Mouse (Mus musculus) liver, embryonic 16.5 days (tissue): ENCODE measurements around the gene Lrrc2. TPM values are rescaled to one million over a fixed set of nuclear protein-coding genes. Genes with fewer than 3 reads are reported as not detected.

Experiments
- ATAC-seq: fragments of 200-750 bp; cut with Nextera tagmentation; 2 replicates; pipeline ENCODE4 v1.8.0; 2017; ENCODE audit warnings: low read depth, mild to moderate bottlenecking, moderate number of reproducible peaks, moderate library complexity
- H3K27ac ChIP-seq: fragments of 300-500 bp; sonication (generic); 2 replicates; pipeline ENCODE4 v1.5.1; 2014; ENCODE audit warnings: mild to moderate bottlenecking, low read length
- H3K27me3 ChIP-seq: fragments of 300-500 bp; sonication (generic); 2 replicates; pipeline ENCODE4 v1.6.1; 2014; ENCODE audit warnings: low read depth, low read length, mixed read lengths; ENCODE audit not compliant: control insufficient read depth, insufficient read depth
- H3K36me3 ChIP-seq: fragments of 300-500 bp; sonication (generic); 2 replicates; pipeline ENCODE4 v1.6.1; 2014; ENCODE audit warnings: mild to moderate bottlenecking; ENCODE audit not compliant: control insufficient read depth, insufficient read depth
- H3K4me1 ChIP-seq: fragments of 300-500 bp; sonication (generic); 2 replicates; pipeline ENCODE4 v1.6.1; 2014; ENCODE audit warnings: low read depth, low read length, mixed read lengths; ENCODE audit not compliant: control insufficient read depth
- H3K4me2 ChIP-seq: fragments of 300-500 bp; sonication (generic); 2 replicates; pipeline ENCODE4 v1.6.1; 2014; ENCODE audit warnings: low read depth, low read length, mixed read lengths
- H3K4me3 ChIP-seq: fragments of 300-500 bp; sonication (generic); 2 replicates; pipeline ENCODE4 v1.5.1; 2014; ENCODE audit warnings: low read depth, mild to moderate bottlenecking, low read length
- H3K9ac ChIP-seq: fragments of 300-500 bp; sonication (generic); 2 replicates; pipeline ENCODE4 v1.6.1; 2014; ENCODE audit warnings: low read depth, low read length
- H3K9me3 ChIP-seq: fragments of 300-500 bp; sonication (generic); replicated peaks from 2 replicates; pipeline ENCODE4 v1.6.1; 2016; ENCODE audit warnings: low read length; ENCODE audit not compliant: control insufficient read depth
- WGBS: fragments of 180-500 bp; shearing (Covaris S2); extraction: QIAGEN DNeasy Blood & Tissue Kit; methylation state at CpG from one replicate; pipeline ENCODE4 v1.1.7; 2014; ENCODE audit not compliant: insufficient replicate concordance; 5-methylcytosine and 5-hydroxymethylcytosine counted together
- polyA plus RNA-seq: library from polyadenylated mRNA; unstranded; fragments of >200 nt; fragmentation: Nextera tagmentation; extraction: Ambion mirVana; gene quantifications from 2 replicates; pipeline ENCODE4 v1.2.1, GENCODE M21; 2015

The Lrrc2 gene
- 0.29 and 0.44 TPM in 2 replicates for polyA plus RNA-seq

DNA sequence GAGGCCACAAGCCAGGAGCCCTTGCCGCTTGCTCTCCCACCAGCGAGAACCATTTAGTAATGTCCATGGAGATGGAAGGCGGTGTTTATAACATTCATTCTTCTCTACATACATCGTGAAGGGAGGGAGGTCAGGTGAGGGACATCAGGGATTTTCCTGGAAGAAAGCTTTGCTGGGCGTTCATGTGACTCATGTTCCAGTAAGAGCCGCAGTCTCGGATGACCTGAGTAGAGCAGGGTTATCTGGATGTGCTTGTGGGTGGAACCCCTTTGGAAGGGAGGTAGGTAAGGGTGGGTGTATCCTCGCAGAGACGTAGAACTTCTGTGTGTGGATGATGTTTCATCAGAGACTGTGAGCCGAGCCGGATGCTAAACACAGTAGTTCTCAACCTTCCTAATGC is at the start of gene Lrrc2:
Gene Lrrc2 (plus strand): TSS at position 149 of the 400 bp plus-strand sequence.
- Histone ChIP-seq H3K4me1 (no peaks in the 10 kb centered on the region), H3K27me3 (peaks cover 11% of the 10 kb centered on the region), H3K9me3 (no peaks in the 10 kb centered on the region), H3K27ac (no peak within 1 kb of the TSS), H3K4me3 (no peak within 1 kb of the TSS), H3K4me2 (no peak within 1 kb of the TSS), H3K9ac (no peak within 1 kb of the TSS), H3K36me3 (no peaks in the 10 kb centered on the region)
- WGBS: 50% methylated on average over 11 of the region's 11 CpGs
- no peak for ATAC-seq

DNA sequence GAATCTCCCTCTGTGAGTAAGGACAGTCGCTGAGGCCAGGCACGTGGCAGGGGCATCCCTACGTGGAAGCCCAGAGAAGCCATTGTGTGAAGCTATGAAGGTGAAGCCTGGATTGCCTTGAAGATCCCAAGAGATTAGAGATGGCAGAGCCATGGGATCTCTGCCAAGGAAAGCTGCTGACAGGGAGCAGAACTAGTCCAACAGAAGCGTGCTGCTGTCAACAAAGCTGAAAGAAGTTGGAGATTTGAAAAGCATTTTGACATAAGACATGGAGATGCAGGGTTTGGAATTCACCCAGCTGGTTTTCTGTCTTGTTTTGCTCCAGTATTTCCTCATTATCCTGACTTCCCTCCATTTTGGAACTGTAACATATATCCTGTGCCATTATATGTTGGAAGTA is 49.1 kb upstream of the Lrrc2 start:
- Histone ChIP-seq H3K9me3 (no peaks in the 10 kb centered on the region), H3K27me3 (no peaks in the 10 kb centered on the region), H3K4me2 (no peak overlapping the region), H3K4me1 (no peaks in the 10 kb centered on the region), H3K9ac (no peak overlapping the region), H3K4me3 (no peak overlapping the region), H3K36me3 (no peaks in the 10 kb centered on the region), H3K27ac (no peak overlapping the region)
- ATAC-seq: no peak
- WGBS: 78% methylated on average over 4 of the region's 4 CpGs

DNA sequence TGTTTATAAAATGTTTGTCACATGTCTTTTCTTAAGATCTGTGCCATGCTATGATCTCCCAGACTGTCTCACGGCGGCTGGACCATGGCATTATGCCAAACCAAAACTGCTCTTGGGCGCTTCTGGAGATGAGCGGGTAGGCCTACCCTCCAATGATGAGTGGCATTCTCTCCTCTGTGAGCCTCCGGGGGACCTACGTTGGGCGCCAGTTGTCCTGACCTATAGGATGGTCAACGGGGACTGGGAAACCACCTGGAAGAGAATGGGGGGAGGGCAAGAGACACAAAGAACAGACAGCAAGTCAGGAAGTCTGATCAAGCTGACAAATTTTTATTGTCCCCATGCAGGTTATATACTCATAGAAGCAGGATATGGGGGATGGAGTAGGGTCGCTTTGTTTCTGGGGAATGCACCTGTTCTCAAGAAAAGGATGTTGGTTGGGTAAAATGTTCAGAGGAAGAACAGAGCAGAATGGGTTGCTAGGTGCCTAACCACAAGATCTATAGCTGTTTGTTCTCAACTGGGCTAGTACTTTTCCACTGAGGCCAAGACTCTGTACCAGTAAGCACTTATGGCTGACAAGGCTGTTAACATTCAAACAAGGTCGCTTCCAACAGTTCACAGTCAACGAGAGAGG is 44.0 kb upstream of the Lrrc2 start:
- Histone ChIP-seq H3K9ac (no peak overlapping the region), H3K36me3 (no peaks in the 10 kb centered on the region), H3K4me3 (no peak overlapping the region), H3K27ac (no peak overlapping the region), H3K27me3 (no peaks in the 10 kb centered on the region), H3K4me2 (no peak overlapping the region), H3K4me1 (no peaks in the 10 kb centered on the region), H3K9me3 (no peaks in the 10 kb centered on the region)
- 76% methylated on average over 11 of the region's 11 CpGs for WGBS
- ATAC-seq: no peak

DNA sequence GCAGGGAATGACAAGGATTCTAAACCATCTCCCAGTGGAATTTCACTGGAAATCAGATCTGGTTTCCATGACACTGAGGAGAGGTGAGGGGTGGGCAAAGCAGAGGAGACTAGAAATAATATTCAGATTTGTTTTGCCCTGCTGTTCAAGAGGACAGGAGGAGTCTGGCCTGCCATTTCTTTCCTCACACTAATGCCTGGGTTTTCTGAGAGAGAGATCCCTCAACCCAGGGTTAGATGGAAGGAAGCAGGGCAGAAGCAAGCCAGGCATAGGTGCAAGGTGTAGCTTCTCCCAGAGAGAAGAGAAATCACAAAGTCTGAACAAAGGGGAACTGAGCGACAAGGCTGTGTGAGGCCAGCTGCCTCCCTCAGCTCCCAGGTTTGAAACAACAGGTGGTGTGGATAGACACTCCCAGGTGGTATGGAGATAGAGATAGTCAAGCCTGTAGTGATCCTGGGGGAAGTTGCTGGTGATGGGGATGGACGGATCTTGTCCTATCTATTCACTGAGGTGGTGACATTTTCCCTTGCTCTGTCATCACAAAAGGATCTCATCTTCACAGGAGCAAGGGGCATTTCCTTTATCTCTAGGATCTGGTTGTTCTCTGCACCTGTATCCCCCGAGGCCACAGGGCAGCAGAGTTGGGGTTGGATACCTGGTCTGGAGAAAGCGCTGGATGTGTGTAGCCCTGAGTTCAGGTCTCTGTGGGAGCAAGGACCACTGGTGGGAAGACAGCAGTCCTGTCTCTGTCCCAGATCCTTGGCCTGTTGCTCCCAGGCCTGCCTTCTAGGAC is 43.3 kb upstream of the Lrrc2 start:
- WGBS: 58% methylated on average over 4 of the region's 4 CpGs
- no peaks in the 10 kb centered on the region for H3K36me3 ChIP-seq
- H3K4me2 ChIP-seq: no peak overlapping the region
- H3K4me1 ChIP-seq: no peaks in the 10 kb centered on the region
- no peak overlapping the region for H3K4me3 ChIP-seq
- no peak overlapping the region for H3K27ac ChIP-seq
- no peaks in the 10 kb centered on the region for H3K9me3 ChIP-seq
- H3K9ac ChIP-seq: no peak overlapping the region
- no peaks in the 10 kb centered on the region for H3K27me3 ChIP-seq
- no peak for ATAC-seq

DNA sequence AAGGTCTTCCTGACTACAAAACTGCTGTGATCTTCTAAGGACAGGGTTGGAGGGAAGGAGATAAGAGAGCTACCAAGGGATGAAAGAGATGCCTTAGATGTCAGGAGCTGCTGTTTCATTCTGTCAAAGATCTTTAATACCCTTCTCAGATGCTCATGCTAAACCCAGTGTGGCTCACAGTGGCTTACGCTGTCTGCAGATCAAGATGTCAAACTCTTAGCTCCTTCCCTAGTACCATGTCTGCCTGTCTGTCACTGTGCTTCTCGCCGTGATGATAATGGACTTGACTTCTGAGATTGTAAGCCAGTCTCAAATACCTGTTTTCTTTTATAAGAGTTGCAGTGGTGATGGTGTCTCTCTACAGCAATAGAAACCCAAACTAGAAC is 42.7 kb upstream of the Lrrc2 start:
- Histone ChIP-seq H3K9ac (no peak overlapping the region), H3K4me3 (no peak overlapping the region), H3K36me3 (no peaks in the 10 kb centered on the region), H3K27ac (no peak overlapping the region), H3K4me2 (no peak overlapping the region), H3K9me3 (no peaks in the 10 kb centered on the region), H3K4me1 (no peaks in the 10 kb centered on the region), H3K27me3 (no peaks in the 10 kb centered on the region)
- 68% methylated on average over 3 of the region's 3 CpGs for WGBS
- ATAC-seq: no peak

DNA sequence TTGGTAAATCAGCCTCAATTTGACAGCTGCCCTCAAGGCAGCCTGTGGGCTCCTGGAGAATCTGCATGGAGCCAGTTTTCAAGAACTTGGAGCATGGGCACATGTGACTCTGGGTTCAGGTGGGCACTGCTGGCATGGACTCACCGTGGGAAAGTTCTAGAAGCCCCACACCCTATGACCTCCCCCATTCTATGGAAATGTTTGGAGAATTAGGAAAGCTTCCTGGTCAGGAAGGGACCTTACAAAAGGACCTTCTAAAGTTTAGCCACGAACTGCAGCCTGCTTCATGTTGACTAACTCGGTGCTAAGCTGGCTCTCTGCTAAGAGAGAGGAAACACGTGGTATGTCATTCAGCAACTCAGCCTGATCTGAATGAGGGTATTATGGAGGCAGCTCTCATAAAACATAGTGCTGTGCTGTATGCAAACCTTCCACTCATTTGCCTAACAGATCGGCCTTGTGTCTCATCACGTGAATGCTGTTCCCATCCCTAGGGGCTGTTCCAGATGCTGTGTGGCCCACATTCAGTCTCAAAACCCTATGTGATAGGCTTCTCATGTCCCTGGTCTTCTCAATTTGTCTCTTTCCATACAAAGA is 41.9 kb upstream of the Lrrc2 start:
- no peaks in the 10 kb centered on the region for H3K9me3 ChIP-seq
- no peak overlapping the region for H3K9ac ChIP-seq
- H3K27ac ChIP-seq: no peak overlapping the region
- ATAC-seq: no peak
- H3K36me3 ChIP-seq: no peaks in the 10 kb centered on the region
- no peak overlapping the region for H3K4me3 ChIP-seq
- no peaks in the 10 kb centered on the region for H3K27me3 ChIP-seq
- H3K4me1 ChIP-seq: no peaks in the 10 kb centered on the region
- no peak overlapping the region for H3K4me2 ChIP-seq
- 45% methylated on average over 6 of the region's 6 CpGs for WGBS

DNA sequence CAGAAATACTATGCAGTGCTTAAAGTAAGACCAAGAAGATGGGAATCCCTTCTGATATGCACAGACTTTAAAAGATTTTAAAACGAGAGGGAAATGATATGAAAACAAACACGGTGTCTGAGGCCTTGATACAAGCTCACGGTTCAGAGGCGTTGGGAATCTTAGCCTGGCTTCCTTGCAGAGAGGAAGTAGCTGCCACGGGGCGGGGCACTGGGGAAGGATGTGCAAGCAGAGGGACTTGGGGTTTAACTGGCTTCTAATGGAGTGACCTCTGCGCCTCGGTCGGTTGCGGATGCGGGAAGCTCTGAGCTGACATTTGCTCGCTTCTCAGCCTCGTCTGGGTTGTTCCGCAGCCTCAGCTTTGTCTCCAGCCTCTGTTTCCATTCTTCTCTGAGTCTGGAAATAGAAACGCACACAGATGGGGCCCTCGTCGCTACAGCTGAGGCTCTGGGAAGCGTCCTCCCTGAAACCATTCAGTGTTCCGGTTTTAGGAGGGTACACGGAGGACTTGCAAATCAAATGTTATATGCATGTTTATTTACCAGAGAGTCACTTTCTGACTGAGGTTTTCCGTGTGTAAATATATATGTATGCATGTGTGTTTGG is 36.6 kb upstream of the Lrrc2 start:
- H3K9me3 ChIP-seq: no peaks in the 10 kb centered on the region
- WGBS: 52% methylated on average over 21 of the region's 21 CpGs
- no peak overlapping the region for H3K4me2 ChIP-seq
- H3K9ac ChIP-seq: no peak overlapping the region
- no peak overlapping the region for H3K27ac ChIP-seq
- H3K4me1 ChIP-seq: no peaks in the 10 kb centered on the region
- no peaks in the 10 kb centered on the region for H3K27me3 ChIP-seq
- no peak overlapping the region for H3K4me3 ChIP-seq
- H3K36me3 ChIP-seq: no peaks in the 10 kb centered on the region
- no peak for ATAC-seq

DNA sequence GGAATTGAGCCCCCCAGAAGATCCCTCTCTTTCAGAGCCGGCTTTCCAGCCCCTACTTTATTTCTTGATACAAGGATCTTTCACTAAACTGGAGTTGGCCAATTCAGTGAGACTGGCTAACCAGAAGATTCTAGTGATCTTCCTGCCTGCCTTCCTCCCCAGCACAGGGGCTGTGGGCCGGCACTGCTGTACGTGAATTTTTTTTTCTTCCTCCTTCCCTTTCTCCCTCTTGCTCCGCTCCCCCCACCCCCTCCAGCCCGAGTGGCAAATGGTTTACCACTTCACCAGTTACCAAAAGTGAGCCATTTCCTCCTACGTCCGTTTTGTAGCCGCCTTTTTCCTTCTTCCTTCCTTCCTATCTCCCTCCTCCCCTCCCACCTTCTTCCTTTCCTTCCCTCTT is 35.9 kb upstream of the Lrrc2 start:
- no peak for ATAC-seq
- Histone ChIP-seq H3K36me3 (no peaks in the 10 kb centered on the region), H3K27me3 (no peaks in the 10 kb centered on the region), H3K4me2 (no peak overlapping the region), H3K27ac (no peak overlapping the region), H3K4me1 (no peaks in the 10 kb centered on the region), H3K9me3 (no peaks in the 10 kb centered on the region), H3K9ac (no peak overlapping the region), H3K4me3 (no peak overlapping the region)
- whole genome bisulfite sequencing: 26% methylated on average over 8 of the region's 8 CpGs

DNA sequence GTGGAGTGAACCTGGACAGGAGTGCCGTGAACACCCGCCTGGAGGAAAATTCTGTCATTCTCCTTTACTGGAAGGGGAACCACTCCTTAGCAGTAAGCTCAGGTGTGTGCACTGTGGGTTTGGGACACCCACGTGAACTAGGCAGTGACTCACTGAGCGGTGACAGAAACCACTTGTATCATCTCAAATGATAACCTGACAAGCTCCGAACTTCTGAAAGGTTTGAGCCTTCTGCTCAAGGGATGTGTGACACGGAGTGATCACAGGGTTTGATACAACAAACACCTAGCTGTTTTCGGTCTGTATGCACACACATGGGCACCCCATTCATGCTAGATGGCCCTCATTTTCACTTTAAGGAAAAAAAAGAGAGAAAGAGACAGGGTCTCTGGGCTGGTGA is 34.6 kb upstream of the Lrrc2 start, which contains the start of gene Fam240a:
Gene Fam240a (minus strand): TSS at position 76 of the 400 bp plus-strand sequence.
- Histone ChIP-seq H3K27me3 (no peaks in the 10 kb centered on the region), H3K4me1 (no peaks in the 10 kb centered on the region), H3K36me3 (no peaks in the 10 kb centered on the region), H3K9ac (no peak within 1 kb of the TSS), H3K27ac (no peak within 1 kb of the TSS), H3K4me2 (no peak within 1 kb of the TSS), H3K4me3 (no peak within 1 kb of the TSS), H3K9me3 (no peaks in the 10 kb centered on the region)
- ATAC-seq: no peak
- WGBS: 71% methylated on average over 7 of the region's 7 CpGs
